Mouse (Mus musculus): ENCODE data around the gene Haus7.

Haus7 gene

DNA sequence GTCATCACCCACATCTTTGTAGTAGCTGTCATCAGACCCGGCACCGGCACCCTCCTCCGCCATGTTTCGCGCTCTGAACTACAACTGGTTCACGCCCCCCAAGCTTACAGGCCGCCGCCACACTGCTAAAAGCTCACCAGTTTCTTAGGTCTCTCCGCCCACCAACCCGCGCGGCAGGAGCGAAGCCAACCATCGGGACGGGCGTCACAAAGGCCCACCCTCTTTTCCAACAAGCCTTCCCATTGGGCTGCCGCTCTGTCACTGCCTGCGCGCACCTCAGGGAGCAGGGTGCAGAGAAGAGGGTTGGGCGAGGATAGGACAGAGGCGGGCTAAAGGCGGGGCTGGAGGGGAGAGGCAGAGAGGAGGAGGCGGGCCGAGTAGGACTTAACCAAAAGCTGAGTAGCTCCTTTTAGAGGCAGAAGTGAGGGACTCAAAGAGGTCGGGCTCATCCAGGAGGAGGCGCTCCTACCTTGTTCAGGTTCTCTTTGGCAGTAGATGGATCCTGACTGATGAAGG is at the start of gene Haus7:
Gene Haus7 (minus strand): TSS at position 168 of the 516 bp plus-strand sequence.
- peak; percentile 96 for DNase-seq

GRCm38 (mm10) chrX:73506577-73506976 is 47.7 kb upstream of the Haus7 start:
- DNase-seq: no peak

GRCm38 (mm10) chrX:73505130-73505735 is 46.4 kb upstream of the Haus7 start:
- DNase-seq: no peak

DNA sequence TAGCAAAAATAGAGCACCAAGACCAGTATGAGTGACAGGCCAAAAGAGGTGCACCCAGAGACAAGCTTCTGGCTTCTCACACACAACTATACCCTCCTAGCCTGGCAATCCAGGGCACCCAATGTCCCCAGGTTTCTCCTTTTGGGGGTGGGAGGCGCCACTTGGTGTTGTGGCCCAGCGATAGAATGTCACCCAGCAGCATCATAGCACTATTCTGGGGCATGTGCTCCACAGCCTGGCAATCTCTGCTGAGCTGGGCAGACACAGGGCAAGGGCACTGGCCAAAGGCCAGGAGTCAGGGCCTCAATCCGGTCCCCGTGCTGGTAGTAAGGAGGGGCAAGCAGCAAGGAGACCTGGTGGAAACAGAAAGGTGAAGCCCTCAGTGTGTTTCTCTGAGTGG is 37.9 kb upstream of the Haus7 start:
- no peak for DNase-seq

DNA sequence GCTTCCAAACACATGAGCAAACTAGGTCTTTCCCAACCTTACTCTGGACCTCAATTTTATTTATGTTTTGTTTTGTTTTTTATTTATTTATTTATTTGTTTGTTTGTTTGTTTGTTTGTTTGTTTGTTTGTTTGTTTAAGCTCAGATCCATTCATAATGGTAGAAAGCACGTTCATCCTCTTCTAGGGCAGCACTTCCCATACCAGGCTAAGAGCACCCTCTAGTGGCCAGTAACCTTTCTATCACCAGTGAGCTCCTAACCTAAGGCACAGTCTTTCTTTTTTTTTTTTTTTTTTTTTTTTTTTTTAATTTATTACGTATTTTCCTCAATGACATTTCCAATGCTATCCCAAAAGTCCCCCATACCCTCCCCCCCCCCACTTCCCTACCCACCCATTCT is 34.7 kb upstream of the Haus7 start:
- peak; percentile 62 for DNase-seq

DNA sequence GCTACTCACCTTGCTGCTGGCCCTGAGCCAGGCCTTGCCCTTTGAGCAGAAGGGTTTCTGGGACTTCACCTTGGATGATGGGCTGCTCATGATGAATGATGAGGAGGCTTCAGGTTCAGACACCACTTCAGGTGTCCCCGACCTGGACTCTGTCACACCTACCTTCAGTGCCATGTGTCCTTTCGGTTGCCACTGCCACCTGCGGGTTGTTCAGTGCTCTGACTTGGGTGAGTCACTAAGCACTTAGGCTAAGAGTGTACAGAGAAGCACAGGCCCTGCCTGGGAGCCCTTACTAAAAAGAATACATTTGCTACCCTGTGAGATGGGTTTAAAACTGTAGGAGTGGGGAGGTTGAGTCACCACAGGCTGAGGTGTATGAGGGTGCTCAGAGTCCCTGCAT is 32.0 kb upstream of the Haus7 start:
- no peak for DNase-seq

- no peak for DNase-seq
These were observed 31.3 kb upstream of the Haus7 start for GRCm38 (mm10) chrX:73490186-73490585.

- DNase-seq: peak; percentile 18
These were observed 28.1 kb upstream of the Haus7 start for GRCm38 (mm10) chrX:73486920-73487319.

DNA sequence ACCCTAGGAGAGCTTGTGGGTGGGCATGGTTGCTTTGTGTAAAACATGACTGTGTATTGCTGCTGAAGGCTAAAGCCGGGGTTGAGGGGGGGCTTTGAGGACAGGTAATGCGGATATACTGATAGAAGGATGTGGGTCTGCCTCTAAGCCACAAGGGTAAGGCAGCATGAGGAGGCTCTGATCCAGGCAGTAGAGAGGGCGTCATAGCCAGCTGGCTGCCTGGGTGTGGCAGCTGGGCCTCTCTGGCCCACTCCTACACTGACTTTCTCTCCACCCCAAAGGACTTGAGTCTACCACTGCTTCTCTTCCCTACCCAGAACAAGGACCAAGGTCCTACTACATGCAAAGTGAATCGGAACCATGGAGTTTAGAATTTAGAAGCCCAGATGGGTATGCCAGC is 26.0 kb upstream of the Haus7 start:
- no peak for DNase-seq

- no peak for DNase-seq
These were observed 25.2 kb upstream of the Haus7 start for GRCm38 (mm10) chrX:73484076-73484475.

DNA sequence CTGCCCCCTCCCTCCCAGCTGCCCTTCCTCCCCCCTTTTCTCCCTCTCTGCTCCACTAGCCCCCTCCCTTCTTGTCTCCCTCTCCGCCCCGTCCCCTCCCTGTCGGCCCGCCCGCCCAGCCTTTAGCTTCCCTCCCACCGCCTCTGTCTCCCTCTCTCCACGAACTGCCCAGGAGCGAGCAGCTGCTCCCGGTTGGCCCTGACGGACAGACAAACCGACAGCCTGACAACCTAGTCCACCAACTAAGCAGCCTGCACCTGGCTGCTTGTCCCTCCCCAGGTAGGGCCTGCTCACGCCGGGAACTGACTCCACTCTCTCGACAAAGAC is 24.6 kb upstream of the Haus7 start, which contains the start of gene Bgn:
Gene Bgn (plus strand): TSS at position 119 of the 327 bp plus-strand sequence.
- no peak for DNase-seq

GRCm38 (mm10) chrX:73482643-73483483 is 24.0 kb upstream of the Haus7 start:
- no peak for DNase-seq

DNA sequence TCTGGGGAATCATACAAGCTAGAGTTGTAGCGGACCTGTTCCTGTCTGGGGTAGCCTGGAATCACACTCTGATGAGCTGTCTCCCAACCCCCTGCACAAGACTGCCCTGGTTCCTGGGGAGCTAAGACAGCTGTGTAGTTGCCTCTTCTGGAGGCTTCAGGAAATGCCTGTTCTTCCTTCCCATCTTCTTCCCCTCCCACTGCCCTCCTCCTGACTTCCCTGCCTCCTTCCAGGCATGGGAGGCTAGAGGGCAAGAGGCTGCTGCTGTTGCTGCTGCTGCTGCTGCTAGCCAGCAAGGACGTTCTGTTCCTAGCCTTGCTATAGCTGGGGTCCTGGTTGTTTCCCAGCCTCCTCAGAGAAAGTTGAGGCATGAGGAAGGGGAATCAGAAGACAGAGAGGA is 21.5 kb upstream of the Haus7 start:
- no peak for DNase-seq

DNA sequence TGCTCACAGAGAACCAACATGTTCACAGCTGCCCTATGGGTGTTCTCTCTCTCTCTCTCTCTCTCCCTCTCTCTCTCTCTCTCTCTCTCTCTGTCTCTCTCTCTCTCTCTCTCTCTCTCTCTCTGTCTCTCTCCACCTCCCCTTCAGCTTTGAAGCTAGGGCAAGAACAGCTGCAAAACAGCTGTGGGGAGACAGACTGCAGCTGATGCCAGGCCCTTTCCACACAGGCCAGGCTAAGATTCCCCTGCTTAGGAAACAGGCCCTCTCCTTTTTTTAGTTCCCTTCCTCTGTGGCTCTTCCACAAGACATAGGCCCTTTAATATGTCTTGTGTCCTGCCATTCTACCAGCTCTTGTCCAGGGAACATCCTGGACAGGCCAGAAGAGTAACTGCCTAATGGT is 20.8 kb upstream of the Haus7 start:
- no peak for DNase-seq

- no peak for DNase-seq
These were observed 18.7 kb upstream of the Haus7 start for GRCm38 (mm10) chrX:73477500-73477899.

GRCm38 (mm10) chrX:73476621-73477020 is 17.8 kb upstream of the Haus7 start:
- DNase-seq: no peak

- DNase-seq: no peak
These were observed 16.9 kb upstream of the Haus7 start for GRCm38 (mm10) chrX:73475658-73476256.

GRCm38 (mm10) chrX:73474340-73475165 is 15.7 kb upstream of the Haus7 start:
- no peak for DNase-seq

DNA sequence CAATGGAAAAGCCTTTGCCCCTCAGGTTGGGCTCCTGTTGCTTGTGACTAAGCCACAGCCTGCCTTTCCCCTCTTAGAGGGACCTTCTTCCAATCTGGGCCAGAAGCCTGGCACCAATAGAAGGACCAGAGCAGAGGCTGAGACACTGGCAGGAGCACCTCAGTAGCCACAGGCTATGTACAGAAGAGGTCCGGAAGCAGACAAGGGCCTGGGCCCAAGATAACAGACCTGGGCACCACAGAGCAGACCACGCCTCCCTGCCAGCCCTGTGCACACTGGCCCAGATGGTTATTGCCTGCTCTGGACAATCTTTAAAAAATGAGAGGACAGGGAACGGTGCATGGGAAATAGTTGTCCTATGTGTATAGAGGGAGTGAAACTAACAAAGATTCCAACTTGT is 12.9 kb upstream of the Haus7 start:
- DNase-seq: no peak

GRCm38 (mm10) chrX:73468752-73469151 is 9.9 kb upstream of the Haus7 start:
- no peak for DNase-seq

DNA sequence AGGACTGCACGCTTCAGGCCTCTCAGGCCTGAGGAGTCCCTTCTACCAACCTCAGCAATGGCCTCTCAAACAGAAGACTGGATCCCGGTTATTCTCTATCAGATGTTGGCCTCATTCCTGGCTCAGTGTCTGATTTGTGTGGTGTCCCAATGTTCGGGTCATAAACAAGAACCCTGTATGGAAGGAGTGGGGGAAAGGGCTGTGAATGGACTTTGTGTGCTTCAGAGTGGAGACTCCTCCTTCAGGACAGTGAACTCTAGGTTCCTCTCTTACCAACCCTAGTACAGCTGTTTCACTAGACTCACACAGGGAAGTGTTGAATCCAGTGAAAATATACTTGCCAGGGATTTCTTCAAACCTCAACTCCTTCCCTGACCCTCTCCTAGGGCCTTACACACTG is 9.5 kb upstream of the Haus7 start:
- DNase-seq: no peak

DNA sequence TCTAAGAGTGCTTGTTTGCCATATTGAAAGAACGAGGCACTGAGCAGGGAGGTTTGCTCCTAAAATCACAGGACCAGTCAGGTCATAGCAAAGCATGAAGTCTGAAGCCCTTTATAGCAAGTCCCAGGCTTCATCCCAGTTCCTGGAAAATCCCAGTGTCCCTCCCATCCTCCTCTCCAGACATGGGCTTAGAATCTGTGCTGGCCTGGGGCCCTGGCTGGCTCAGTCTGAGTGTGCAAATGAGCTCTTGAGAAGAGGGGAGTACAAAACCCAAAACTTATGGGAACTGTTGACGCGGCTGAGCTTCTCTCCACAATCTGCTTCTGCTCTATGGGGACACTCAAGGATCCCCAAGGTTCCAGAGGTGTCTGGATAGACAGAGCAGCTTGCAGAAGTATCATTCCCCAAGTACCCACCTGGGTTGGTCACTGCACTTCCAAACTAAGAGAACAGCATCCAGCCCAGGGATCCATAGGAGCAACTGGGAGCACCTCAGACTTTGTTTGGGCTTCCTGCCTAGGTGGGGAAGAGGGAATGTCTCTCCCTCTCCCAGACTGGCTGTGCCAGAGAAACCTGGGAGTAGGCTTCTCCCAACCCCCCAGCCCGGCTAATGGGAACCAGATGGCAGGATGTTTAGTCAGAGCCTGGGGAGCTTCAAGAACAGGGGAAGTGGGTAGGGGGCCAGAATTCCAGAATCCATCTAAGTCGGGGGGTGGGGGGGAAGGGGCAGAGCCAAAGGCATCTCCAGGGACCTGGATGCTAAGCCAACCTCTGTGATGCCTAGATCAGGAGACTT is 8.8 kb upstream of the Haus7 start:
- DNase-seq: no peak

Data from layer of hippocampus, adult 9-11 months (tissue).